Mouse (Mus musculus) layer of hippocampus, adult 9-11 months (tissue): ENCODE results near the gene Arhgef6.

Experiments used
- DNase-seq: peaks from one replicate; pipeline ENCODE4 v3.0.0; 2022

Arhgef6 gene

DNA sequence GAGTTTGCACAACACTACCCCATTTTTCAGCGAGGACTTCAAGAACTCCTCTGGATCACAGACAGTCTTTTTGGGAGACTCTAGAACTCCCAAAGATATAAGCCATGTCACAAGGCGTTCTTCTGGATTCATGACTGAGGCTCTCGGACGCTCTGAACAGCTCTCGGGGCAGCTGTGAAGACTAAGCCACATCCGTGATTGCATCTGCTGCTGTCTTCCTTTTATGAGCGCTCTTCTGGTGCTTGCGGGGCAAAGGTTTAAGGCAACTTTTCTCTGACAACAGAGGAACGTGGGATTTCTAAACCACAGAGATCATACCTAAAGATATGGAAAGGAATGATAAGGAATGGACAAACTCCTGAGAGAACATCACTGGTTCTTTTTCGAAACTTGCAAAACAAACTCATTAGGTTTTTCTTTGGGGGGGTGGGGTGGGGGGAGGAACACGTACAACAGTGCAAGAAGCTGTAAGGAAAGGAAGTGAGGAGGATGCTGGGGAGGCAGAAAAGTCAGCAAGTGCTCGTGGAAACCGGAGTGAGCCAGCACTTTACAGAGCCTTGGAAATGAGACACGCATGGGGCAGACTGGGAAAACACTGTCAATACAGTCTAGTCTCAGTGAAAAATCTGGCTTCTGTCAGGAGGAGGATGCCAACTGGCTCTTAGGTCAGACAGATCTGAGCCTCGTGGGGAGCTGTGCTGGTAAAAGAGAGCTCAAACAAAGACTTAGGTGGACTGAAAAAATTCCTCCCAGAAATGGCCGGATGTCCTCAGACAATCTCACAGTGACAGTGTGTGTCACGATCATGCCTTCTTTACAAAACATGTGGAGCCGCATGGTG lies at the start of gene Arhgef6:
TSS of gene Arhgef6 (minus strand) at position 359 of the 841 bp plus-strand sequence.
- no peak for DNase-seq

DNA sequence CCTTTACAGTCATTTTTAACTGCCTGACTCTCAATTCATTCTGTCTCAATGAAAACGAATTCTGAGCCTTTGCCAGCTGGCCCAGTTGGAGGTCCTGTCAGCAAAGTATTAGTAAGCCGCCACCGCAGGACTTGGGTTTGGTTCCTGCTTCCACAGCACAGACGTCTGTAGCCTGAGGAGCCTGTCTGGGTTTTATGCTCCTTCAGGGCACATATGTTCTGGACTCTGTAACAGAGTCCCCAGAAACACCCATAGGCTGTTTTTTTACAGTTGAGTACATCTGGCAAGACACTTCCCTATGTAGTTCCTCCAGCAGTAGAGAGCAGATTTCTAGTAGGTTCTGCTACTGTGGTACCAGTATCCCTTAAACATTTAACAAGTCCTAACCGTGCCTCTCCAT lies 42.4 kb upstream of the Arhgef6 start:
- DNase-seq, result no peak

DNA sequence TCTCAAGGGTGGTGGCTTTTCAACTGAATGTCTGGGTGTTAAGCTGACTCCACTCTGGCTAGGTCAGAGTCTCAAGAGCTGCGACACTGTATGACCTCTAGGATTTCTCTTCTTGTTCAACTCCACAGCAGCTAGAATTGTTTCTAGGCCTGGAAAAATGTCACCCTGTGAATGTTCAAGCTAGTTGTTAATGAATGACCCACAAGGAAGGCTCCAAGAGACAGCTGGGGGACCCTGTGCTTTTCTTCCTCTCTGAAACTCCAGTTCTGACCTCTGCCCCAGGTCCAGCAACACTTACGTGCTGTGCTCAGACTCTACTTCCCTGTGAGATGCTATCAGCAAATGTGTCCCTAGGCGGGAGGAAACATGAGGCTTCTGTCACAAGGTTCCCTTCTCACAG lies 40.0 kb upstream of the Arhgef6 start:
- DNase-seq, result no peak

- DNase-seq, result no peak
Measured at GRCm38 (mm10) chrX:57377096-57377495, 38.6 kb upstream of the Arhgef6 start.

DNA sequence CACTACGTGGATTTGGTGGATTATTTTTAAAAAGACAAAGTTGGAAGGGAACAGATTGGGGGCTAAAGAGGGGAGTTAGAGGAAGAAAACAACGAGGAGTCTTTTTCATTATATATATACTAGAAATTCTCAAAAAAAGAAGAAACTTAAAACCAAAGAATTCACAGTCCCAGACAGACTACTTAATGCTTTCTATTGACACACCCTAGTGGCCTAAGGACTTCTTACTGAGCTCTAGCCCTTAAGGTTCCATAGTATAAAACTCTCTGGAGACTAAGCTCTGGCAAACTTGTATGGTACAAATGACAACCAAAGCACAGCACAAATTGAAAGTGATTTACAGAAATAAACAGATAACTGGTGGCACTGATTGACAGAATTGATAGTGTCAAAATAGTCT lies 35.5 kb upstream of the Arhgef6 start:
- no peak for DNase-seq

- no peak for DNase-seq
Measured at GRCm38 (mm10) chrX:57373543-57373942, 35.0 kb upstream of the Arhgef6 start.

GRCm38 (mm10) chrX:57372965-57373364 lies 34.4 kb upstream of the Arhgef6 start:
- no peak for DNase-seq

GRCm38 (mm10) chrX:57364891-57365569 lies 26.5 kb upstream of the Arhgef6 start:
- DNase-seq, result no peak

DNA sequence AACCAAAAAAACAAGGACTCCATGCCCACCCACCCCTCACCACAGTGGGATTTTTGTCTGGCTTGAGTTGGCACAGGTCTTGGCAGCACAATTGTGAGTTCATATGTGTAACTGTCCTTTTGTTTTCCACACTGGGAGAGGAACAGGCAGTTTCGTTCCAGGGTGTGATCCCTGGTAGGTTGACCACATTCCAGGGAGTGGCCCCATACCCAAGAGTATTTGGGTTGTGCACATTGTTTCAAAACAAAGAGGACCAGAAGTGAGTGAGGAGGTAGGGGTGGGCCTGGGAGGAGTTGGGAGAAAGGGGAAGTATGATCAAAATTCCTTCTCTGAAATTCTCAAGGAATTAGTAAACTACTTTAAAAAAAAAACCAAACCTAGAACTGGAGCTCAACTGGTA lies 20.8 kb upstream of the Arhgef6 start:
- no peak for DNase-seq

GRCm38 (mm10) chrX:57339220-57339619 lies 691 bp upstream of the Arhgef6 start:
- DNase-seq, result no peak

DNA sequence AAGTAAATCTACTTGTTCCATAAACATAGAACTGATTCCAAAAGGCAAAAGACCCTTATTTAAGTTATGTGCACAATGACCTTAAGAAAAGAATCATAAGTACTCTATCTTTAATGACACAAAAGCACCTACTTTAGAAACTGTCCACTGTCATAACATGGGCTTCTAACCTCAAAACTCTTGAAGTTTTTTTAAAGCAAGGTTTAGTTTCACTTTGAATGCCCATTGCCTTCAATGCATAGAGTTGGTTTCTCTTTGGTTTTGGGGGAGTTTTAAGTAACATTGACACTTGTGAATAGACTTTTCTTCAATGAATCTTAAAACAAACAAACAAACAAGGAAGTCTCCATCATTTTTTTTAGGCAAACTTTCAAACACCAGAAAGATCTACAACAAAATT lies 947 bp downstream of the Arhgef6 start:
- no peak for DNase-seq

- DNase-seq, result no peak
Measured at GRCm38 (mm10) chrX:57336958-57337357, 1.6 kb downstream of the Arhgef6 start.

DNA sequence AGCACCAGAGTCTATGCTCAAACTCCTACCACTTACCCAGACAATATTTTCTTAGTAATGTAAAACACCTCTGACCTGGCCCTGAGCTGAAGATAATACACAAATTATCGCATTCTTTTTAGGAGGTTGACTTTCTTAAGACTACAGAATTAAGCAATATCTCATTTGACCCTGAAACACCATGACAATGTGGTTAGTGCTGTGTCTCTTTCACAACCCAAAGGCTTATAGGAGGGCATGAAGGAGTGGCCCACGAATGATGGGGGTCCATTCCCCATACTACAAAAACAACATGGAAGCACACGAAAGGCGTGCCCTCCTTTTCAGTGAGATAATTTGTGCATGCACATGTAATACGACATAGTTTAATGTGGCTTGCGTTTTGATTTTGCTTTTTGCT lies 3.2 kb downstream of the Arhgef6 start:
- no peak for DNase-seq

GRCm38 (mm10) chrX:57327668-57328338 lies 10.7 kb downstream of the Arhgef6 start:
- no peak for DNase-seq

GRCm38 (mm10) chrX:57326487-57327221 lies 11.9 kb downstream of the Arhgef6 start:
- peak; percentile 28 for DNase-seq

- DNase-seq, result no peak
Measured at GRCm38 (mm10) chrX:57325861-57326461, 12.6 kb downstream of the Arhgef6 start.

DNA sequence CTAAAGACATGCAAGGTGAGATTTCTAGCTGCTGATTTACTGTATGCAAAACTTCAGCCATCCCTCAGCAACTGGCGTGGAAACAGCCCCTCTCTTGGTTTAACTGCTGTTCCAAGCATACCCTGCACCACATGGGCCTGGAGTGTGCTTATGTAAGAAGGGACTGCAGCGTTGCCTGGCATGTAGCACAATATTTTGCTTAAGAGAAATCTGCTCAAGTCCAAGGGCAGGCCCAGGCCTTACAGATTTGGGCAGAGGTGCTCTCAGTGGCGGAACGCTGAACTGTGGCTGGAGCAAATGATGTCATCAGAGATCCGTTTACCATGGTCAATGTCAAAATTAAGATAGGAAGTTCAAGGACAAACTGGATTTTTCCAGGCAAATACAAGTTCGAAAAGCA lies 13.6 kb downstream of the Arhgef6 start:
- no peak for DNase-seq

GRCm38 (mm10) chrX:57312066-57312465 lies 26.5 kb downstream of the Arhgef6 start:
- DNase-seq, result no peak

GRCm38 (mm10) chrX:57309993-57310392 lies 28.5 kb downstream of the Arhgef6 start:
- no peak for DNase-seq

DNA sequence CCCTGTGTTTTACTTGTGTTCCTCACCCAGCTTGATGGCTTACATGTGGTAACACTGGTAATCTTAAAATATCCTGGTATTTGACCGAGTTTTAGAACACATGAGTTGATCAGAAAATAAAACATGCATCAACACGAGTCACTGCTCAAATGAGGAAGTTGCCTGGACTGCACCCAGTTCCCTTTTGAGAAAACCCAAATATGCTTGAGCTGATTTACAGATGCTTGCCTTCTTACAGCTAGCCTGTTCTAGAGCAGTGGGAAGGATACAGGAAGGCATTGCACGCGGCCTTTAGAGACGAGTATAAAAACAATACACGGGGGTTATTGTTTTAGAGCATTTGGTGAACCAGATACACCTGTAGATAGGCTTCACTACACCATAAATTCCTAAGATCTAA lies 31.8 kb downstream of the Arhgef6 start:
- DNase-seq, result no peak

- no peak for DNase-seq
Measured at GRCm38 (mm10) chrX:57304784-57305287, 33.7 kb downstream of the Arhgef6 start.

DNA sequence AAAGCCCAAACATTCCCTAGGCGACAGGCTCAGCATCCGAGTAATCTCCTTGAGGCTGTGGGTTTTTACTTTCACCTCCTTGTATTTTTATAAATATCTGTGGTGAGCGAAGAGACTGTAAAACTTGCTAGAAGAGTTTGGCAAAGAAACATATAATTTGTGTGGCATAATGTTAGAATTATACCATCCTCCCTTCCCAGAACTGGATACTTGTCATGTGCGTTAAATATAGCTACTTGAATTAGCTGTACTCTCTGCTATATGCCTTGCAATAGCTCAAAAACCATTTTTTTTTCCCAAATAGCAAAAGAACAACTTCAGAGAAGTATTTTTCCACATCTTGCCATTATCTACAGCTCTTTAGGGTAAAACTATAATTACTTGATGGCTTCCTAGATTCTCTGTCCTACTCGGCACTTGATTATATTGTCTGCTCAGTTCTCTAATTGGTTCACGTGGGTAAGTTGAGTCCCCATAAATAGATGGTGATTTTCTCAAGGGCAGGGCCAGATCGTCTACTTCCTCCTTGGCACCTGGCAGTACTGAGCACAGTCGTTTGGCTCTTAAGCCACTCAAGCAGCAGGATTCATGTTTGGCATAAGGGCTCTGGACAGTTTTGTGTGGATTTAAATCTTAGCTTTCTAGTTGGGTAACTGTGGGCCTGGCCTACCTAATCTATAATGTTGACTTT lies 35.2 kb downstream of the Arhgef6 start:
- DNase-seq, result no peak
